Mouse (Mus musculus) heart, adult 9 months (tissue): ENCODE results near the gene Cacna2d1.

Experiments used
- DNase-seq, 2 experiments: peaks; one replicate each; pipeline ENCODE4 v3.0.0; 2022; ENCODE audit warnings: low spot score in 2 of 2

The Cacna2d1 gene

GRCm38 (mm10) chr5:16265385-16265784, 330.9 kb downstream of the Cacna2d1 start:
- DNase-seq, result no peak

GRCm38 (mm10) chr5:16277058-16277457, 342.6 kb downstream of the Cacna2d1 start:
- DNase-seq, result no peak

GRCm38 (mm10) chr5:16281229-16281628, 346.7 kb downstream of the Cacna2d1 start:
- DNase-seq, result no peak

GRCm38 (mm10) chr5:16293223-16293622, 358.7 kb downstream of the Cacna2d1 start:
- peak in 1 of 2 experiments; percentile 17 for DNase-seq

GRCm38 (mm10) chr5:16293825-16294224, 359.3 kb downstream of the Cacna2d1 start:
- DNase-seq, result no peak

GRCm38 (mm10) chr5:16294708-16295107, 360.2 kb downstream of the Cacna2d1 start:
- DNase-seq, result no peak

- no peak for DNase-seq
Observed at GRCm38 (mm10) chr5:16297170-16297771, 362.8 kb downstream of the Cacna2d1 start.

- no peak for DNase-seq
Observed at GRCm38 (mm10) chr5:16299631-16300030, 365.1 kb downstream of the Cacna2d1 start.

- peak in 1 of 2 experiments; percentile 17 for DNase-seq
Observed at GRCm38 (mm10) chr5:16309168-16310006, 374.9 kb downstream of the Cacna2d1 start.

- no peak for DNase-seq
Observed at GRCm38 (mm10) chr5:16314242-16314641, 379.8 kb downstream of the Cacna2d1 start.

GRCm38 (mm10) chr5:16315983-16316390, 381.5 kb downstream of the Cacna2d1 start:
- DNase-seq, result no peak

GRCm38 (mm10) chr5:16317680-16318242, 383.3 kb downstream of the Cacna2d1 start:
- DNase-seq, result peak in 1 of 2 experiments; percentile 10

GRCm38 (mm10) chr5:16326610-16327009, 392.1 kb downstream of the Cacna2d1 start:
- no peak for DNase-seq

- DNase-seq, result no peak
Observed at GRCm38 (mm10) chr5:16345393-16345792, 410.9 kb downstream of the Cacna2d1 start.

GRCm38 (mm10) chr5:16355816-16356215, 421.3 kb downstream of the Cacna2d1 start:
- no peak for DNase-seq

GRCm38 (mm10) chr5:16357709-16358108, 423.2 kb downstream of the Cacna2d1 start:
- no peak for DNase-seq

GRCm38 (mm10) chr5:16362076-16362475, 427.6 kb downstream of the Cacna2d1 start:
- no peak for DNase-seq

- DNase-seq, result no peak
Observed at GRCm38 (mm10) chr5:16363171-16363570, 428.7 kb downstream of the Cacna2d1 start.

GRCm38 (mm10) chr5:16370706-16371105, 436.2 kb downstream of the Cacna2d1 start:
- DNase-seq, result no peak

GRCm38 (mm10) chr5:16373966-16374365, 439.5 kb downstream of the Cacna2d1 start:
- no peak for DNase-seq

GRCm38 (mm10) chr5:16376329-16376908, 441.9 kb downstream of the Cacna2d1 start:
- no peak for DNase-seq

- DNase-seq, result no peak
Observed at GRCm38 (mm10) chr5:16410011-16410410, 475.5 kb downstream of the Cacna2d1 start.
